Mouse (Mus musculus) spleen, adult 2 months (tissue): ENCODE measurements around the gene Slc17a9. TPM values are rescaled to one million over a fixed set of nuclear protein-coding genes. Genes with fewer than 3 reads are reported as not detected.

ENCODE experiments used
- DNase-seq, 2 experiments: peaks; one replicate each; pipeline versions ENCODE4 v3.0.0 to v3.0.0-alpha.2; 2012 to 2021; ENCODE audit warnings: low spot score in 2 of 2, low read depth in 1 of 2
- H3K27ac ChIP-seq: fragments of 200-500 bp; 2 replicates; pipeline ENCODE4 v1.5.1; 2012; ENCODE audit warnings: low read length, inconsistent platforms; ENCODE audit not compliant: insufficient read depth
- H3K27me3 ChIP-seq: fragments of 200-500 bp; 2 replicates; pipeline ENCODE4 v1.6.1; 2012; ENCODE audit warnings: mild to moderate bottlenecking, moderate library complexity, low read length, inconsistent platforms; ENCODE audit not compliant: control insufficient read depth, insufficient read depth
- H3K36me3 ChIP-seq: fragments of 200-500 bp; 2 replicates; pipeline ENCODE4 v1.6.1; 2012; ENCODE audit warnings: mild to moderate bottlenecking, low read length, inconsistent platforms; ENCODE audit not compliant: control insufficient read depth, insufficient read depth
- H3K4me1 ChIP-seq: fragments of 200-500 bp; 2 replicates; pipeline ENCODE4 v1.6.1; 2011; ENCODE audit warnings: inconsistent platforms; ENCODE audit not compliant: control insufficient read depth, insufficient read depth, insufficient read length
- H3K4me3 ChIP-seq: fragments of 200-500 bp; 2 replicates; pipeline ENCODE4 v1.5.1; 2011; ENCODE audit warnings: mild to moderate bottlenecking, inconsistent platforms; ENCODE audit not compliant: insufficient read depth, insufficient read length; ENCODE audit errors: extremely low read depth
- CTCF ChIP-seq: fragments of 200-500 bp; IDR thresholded peaks from 2 replicates; pipeline ENCODE4 v1.5.1; 2011; ENCODE audit warnings: mild to moderate bottlenecking, inconsistent platforms; ENCODE audit not compliant: insufficient read depth, insufficient read length, insufficient replicate concordance; ENCODE audit errors: extremely low read depth
- POLR2A ChIP-seq: fragments of 200-500 bp; IDR thresholded peaks from 2 replicates; pipeline ENCODE4 v1.6.1; 2011; ENCODE audit warnings: low read depth, low read length, inconsistent platforms
- WGBS: fragments of 180-500 bp; shearing (Covaris S2); methylation state at CpG from one replicate; pipeline ENCODE4 v1.1.7; 2018; 5-methylcytosine and 5-hydroxymethylcytosine counted together
- polyA plus RNA-seq: library from polyadenylated mRNA; depleted of rRNA; stranded (reverse); fragments of >200 nt; gene quantifications from 2 replicates; pipeline ENCODE4 v1.2.3, GENCODE M21; 2012; rRNA removed

The Slc17a9 gene
- 43.9 and 48.1 TPM in 2 replicates for polyA plus RNA-seq

DNA sequence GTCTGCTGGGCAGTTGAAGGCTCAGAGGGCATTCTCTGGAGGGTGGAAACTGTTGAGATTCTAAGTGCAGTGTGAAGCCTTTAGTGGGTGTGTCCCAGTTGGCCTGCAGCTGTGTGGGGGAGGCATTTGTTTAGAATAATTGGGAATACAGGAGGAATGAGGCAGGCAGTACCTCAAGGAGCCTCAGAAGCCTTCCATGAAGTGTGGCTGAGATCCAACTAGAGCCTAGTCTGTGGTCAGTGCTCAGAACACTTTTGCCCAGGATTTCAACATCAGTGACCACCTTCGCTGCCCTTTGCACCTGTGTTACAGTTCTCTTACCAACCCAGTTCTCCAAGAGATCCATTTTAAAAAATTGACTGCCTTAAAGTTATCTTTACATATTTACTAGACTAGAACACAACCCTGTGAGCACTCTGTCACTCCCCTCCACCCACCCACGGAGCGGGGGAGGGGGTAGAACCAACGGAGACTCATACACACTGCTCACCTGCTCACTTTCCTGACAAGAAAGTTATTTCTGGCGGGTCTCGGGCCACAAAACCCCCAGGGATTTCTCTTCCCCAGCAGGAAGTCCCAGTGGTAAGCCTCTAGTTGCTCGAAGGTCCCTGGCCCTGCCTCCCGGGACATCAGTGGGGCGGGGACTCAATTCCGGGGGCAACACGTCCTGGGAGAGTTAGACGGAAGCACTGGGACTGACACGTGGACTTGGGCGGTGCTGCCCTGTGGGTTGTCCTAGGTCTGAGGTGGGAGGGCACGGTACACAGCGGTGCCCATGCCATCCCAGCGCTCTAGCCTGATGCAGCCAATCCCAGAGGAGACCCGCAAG is at the start of gene Slc17a9:
TSS of gene Slc17a9 (plus strand) at position 679 of the 829 bp plus-strand sequence.
- 2% methylated on average over 18 of the region's 18 CpGs for WGBS
- Histone ChIP-seq H3K4me3 (peak within 1 kb of the TSS; percentile 54), H3K27ac (peak within 1 kb of the TSS; percentile 70), H3K4me1 (peaks cover 35% of the 10 kb centered on the region), H3K36me3 (peaks cover 20% of the 10 kb centered on the region), H3K27me3 (no peaks in the 10 kb centered on the region)
- TF ChIP-seq POLR2A = no peak
- TF ChIP-seq CTCF = no peak
- peak in 1 of 2 experiments; percentile 79 for DNase-seq

GRCm38 (mm10) chr2:180676706-180677105 is 48.4 kb upstream of the Slc17a9 start:
- Histone ChIP-seq H3K36me3 (peaks cover 23% of the 10 kb centered on the region), H3K27ac (no peak overlapping the region), H3K4me3 (no peak overlapping the region), H3K27me3 (no peaks in the 10 kb centered on the region), H3K4me1 (no peaks in the 10 kb centered on the region)
- DNase-seq = no peak
- WGBS = 94% methylated on average over 2 of the region's 2 CpGs
- no peak for TF ChIP-seq CTCF
- TF ChIP-seq POLR2A = no peak

GRCm38 (mm10) chr2:180678609-180679140 is 46.4 kb upstream of the Slc17a9 start:
- peak; percentile 58 to 71 for DNase-seq
- H3K4me1 ChIP-seq = no peaks in the 10 kb centered on the region
- H3K4me3 ChIP-seq = no peak overlapping the region
- no peak overlapping the region for H3K27ac ChIP-seq
- TF ChIP-seq CTCF = peak; percentile 51; the same call in 1 of the 2 replicates
- TF ChIP-seq POLR2A = no peak
- WGBS = 13% methylated on average over 4 of the region's 4 CpGs
- H3K36me3 ChIP-seq = peaks cover 25% of the 10 kb centered on the region
- H3K27me3 ChIP-seq = no peaks in the 10 kb centered on the region

DNA sequence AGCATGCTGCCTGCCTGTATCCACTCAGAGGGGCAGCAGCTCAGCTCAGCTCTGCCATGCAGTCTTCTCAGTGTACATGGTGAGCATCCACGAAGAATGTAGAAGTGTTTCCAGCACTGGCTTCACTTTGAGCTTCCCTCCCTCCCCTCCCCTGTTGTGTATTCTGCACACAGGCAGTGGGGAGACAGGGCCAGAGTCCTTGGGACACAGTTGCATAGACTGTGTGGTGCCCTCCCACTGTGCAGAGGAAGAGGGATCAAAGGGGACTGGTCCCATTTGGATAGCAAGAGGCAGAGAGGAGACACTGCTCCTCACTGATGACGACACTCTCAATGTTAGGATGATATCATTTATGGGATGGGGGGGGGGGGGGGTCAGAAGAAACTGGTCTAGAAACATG is 43.8 kb upstream of the Slc17a9 start:
- 63% methylated on average over 2 of the region's 2 CpGs for WGBS
- TF ChIP-seq POLR2A (no peak), CTCF (no peak)
- H3K36me3 ChIP-seq = peaks cover 34% of the 10 kb centered on the region

DNA sequence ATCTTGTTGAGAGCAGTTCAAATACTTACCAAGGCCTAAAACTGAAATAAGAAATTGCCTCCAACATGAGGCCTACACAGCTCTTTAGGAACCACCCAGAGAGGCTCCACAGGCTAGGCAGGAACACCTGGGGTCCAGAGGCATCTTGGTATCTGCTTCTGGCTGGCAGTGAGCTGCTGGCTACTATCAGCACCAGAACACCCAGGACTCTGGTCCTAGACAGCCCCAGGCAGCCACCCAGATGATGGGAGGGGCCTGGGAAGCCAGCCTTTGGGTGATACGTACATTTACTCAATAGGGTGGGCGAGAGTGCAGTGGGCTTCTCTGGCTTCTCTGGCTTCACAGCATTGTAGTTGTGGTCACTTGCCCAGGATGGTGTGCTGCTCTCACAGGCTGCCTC is 41.5 kb upstream of the Slc17a9 start:
- DNase-seq = no peak
- TF ChIP-seq POLR2A (no peak), CTCF (no peak)
- Histone ChIP-seq H3K27me3 (no peaks in the 10 kb centered on the region), H3K36me3 (peaks cover 46% of the 10 kb centered on the region), H3K27ac (no peak overlapping the region; the same call in 1 of the 2 replicates), H3K4me3 (no peak overlapping the region), H3K4me1 (no peaks in the 10 kb centered on the region)
- 87% methylated on average over 2 of the region's 2 CpGs for WGBS

More for the DNA sequence above, 43.8 kb upstream of the Slc17a9 start:
- Histone ChIP-seq H3K4me3 (no peak overlapping the region), H3K4me1 (no peaks in the 10 kb centered on the region), H3K27ac (no peak overlapping the region), H3K27me3 (no peaks in the 10 kb centered on the region)
- DNase-seq = no peak

- no peak for DNase-seq
- Histone ChIP-seq H3K36me3 (peaks cover 51% of the 10 kb centered on the region), H3K4me1 (no peaks in the 10 kb centered on the region), H3K4me3 (no peak overlapping the region), H3K27ac (no peak overlapping the region), H3K27me3 (no peaks in the 10 kb centered on the region)
- 67% methylated on average over 4 of the region's 4 CpGs for WGBS
- TF ChIP-seq POLR2A (no peak), CTCF (no peak)
These were observed 41.0 kb upstream of the Slc17a9 start for GRCm38 (mm10) chr2:180684031-180684430.
